Mouse (Mus musculus) granulocyte monocyte progenitor cell, adult 5-6 weeks (primary cell): ENCODE results near the gene Dtx3. TPM values are rescaled to one million over a fixed set of nuclear protein-coding genes. Genes with fewer than 3 reads are reported as not detected.
"Not testable (repeated sequence)": the region's sequence is repeated elsewhere in the genome, so short reads cannot be mapped to it uniquely, and the experiment has no call there.

Source experiments
- ATAC-seq: replicated peaks from 2 replicates; pipeline ENCODE4 v1.8.0; 2016; ENCODE audit warnings: mild to moderate bottlenecking, moderate TSS enrichment, inconsistent platforms; ENCODE audit not compliant: poor library complexity, severe bottlenecking
- total RNA-seq, 2 experiments: library from RNA; stranded (forward) in 1 of 2; stranded (reverse) in 1 of 2; fragments of 200-712, 200-1000 nt in 1 of 2; fragments of >200 nt in 1 of 2; fragmentation: Nextera tagmentation in 1 of 2; gene quantifications; 2 replicates each; pipeline ENCODE4 v1.2.3; 2014 to 2017

The Dtx3 gene
- total RNA-seq, 2 experiments from 2014 or later, result 19.9 to 51.9 TPM

DNA sequence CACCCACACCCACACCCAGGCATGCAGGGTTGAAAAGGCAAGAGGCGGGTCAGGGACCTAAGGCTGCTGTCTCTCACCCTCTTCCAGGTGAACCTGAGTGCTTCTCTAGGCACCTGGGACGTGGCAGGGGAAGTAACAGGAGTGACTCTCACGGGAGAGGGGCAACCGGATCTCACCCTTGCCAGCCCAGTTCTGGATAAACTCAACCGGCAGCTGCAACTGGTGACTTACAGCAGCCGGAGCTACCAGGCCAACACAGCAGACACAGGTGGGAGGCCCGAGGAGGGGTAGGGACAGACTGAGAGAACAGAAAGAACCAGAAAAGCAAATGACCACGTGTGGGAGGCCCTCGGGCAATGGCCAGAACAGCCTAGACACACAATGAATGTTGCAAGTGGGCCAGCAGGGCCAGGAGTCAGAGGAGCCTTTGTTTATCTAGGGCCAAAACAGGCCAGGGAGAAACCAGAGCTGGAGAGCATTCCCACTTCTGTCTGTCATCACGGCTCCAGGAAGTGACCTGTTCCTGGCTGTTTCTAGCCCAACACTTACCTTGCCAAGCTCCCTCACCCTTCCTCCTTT lies 27.8 kb downstream of the Dtx3 start:
- ATAC-seq, result no peak

GRCm38 (mm10) chr10:127166771-127167613 lies 28.5 kb downstream of the Dtx3 start:
- peak; percentile 13 for ATAC-seq

GRCm38 (mm10) chr10:127166404-127166715 lies 29.2 kb downstream of the Dtx3 start:
- no peak for ATAC-seq

- ATAC-seq, result peak; percentile 37
Observed at GRCm38 (mm10) chr10:127165654-127166403, 29.7 kb downstream of the Dtx3 start.

DNA sequence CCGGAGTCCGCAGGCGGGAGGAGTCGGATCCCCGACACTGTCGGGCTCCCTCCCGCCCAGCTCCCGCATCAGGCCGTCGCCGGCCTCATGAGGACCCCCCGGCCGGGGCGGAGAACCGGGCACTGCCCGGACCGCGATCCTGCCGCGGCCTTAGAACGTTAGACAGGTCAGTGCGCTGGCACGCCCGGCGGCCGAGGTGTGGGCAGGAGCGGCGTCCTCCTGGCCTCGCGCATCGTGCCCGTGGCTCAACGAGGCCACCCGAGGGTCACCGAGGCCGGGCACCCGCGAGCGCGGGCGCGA lies 30.2 kb downstream of the Dtx3 start:
- ATAC-seq, result 0 out of 2 replicates have a peak, but pooled peaks have one; percentile 0

- peak; percentile 58 for ATAC-seq
Observed at GRCm38 (mm10) chr10:127164631-127165353, 30.7 kb downstream of the Dtx3 start, which contains the start of gene B4galnt1. Gene B4galnt1, plus strand, starts transcription at chr10:127165225.

DNA sequence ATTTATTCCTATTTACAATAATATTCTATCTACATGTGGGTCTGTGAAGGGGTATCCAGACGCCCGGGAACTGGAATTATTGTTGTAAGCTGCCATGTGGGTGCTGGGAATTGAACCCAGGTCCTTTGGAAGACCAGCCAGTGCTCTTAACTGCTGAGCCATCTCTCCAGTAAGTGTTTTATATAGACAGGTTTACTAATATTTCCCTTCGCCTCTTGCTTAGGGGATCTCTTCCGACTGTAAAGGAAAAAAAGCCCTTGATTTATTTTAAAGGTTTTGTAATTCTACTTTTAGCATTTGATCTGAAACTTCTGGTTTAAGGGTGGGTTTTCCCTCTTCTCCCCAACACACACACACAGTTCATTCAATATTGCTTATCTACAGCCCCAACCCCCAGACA lies 31.3 kb downstream of the Dtx3 start:
- ATAC-seq, result no peak

- ATAC-seq, result peak; percentile 40
Observed at GRCm38 (mm10) chr10:127162771-127163261, 32.7 kb downstream of the Dtx3 start.

DNA sequence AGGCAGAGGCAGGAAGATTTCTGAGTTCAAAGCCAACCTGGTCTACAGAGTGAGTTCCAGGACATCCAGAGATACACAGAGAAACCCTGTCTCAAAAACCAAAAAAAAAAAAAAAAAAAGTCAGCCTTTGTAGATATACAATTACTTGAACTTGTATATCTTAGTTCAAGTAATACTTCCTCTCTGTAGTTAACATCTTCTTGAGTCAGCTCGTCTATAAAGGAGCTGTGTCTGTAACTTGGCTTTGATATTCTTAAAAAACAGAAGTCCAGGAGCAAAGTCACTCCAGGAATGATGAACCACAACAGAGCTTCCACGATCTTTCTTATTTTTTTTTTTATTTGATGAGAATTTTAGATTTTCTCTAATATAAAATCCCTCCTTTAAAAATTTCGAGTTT lies 34.8 kb downstream of the Dtx3 start:
- ATAC-seq, result no peak

GRCm38 (mm10) chr10:127160081-127160480 lies 35.4 kb downstream of the Dtx3 start:
- no peak for ATAC-seq

DNA sequence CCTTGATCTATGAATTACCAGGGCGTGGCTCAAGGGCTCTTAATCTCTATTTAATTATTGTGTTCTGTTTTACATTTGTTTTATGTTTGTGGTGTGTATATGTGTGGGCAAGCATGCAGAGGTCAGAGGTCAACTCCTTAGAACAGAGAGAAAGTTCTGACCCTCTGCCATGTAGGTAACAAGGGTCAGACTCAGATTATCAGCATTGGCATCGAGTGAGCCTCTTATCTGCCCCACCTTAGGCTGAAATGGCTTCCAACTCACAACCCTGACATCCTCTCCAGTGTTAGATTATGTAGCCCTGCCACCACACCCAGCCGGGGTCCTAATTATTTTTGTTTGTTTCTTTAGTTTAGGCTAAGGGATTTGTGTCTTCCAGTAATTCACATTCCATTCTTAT lies 37.1 kb downstream of the Dtx3 start:
- ATAC-seq, result no peak

DNA sequence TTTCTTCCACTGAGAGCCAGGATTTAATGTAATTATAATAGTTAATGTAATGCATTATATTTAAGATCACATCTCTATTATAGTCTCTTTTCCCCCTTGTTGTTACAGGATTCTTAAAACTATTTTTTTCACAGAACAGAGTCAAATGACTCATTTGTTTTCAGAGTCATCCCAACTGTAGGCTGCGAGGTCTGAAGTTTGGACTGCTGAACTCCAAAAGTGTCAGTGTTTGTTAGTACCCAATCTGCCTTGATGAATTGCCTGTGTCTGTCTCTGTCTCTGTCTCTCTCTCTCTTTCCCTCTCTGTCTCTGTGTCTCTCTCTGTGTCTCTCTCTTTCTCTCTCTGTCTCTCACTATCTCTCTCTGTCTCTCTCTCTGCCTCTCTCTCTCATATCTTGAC lies 39.0 kb downstream of the Dtx3 start:
- no peak for ATAC-seq

GRCm38 (mm10) chr10:127156089-127156488 lies 39.4 kb downstream of the Dtx3 start:
- no peak for ATAC-seq

GRCm38 (mm10) chr10:127154652-127155051 lies 40.9 kb downstream of the Dtx3 start:
- no peak for ATAC-seq

- no peak for ATAC-seq
Observed at GRCm38 (mm10) chr10:127154241-127154640, 41.3 kb downstream of the Dtx3 start.

GRCm38 (mm10) chr10:127153323-127153722 lies 42.2 kb downstream of the Dtx3 start:
- ATAC-seq, result peak; percentile 64

- ATAC-seq, result not testable (repeated sequence)
Observed at GRCm38 (mm10) chr10:127152556-127152955, 43.0 kb downstream of the Dtx3 start.

GRCm38 (mm10) chr10:127151233-127151632 lies 44.3 kb downstream of the Dtx3 start:
- not testable (repeated sequence) for ATAC-seq

DNA sequence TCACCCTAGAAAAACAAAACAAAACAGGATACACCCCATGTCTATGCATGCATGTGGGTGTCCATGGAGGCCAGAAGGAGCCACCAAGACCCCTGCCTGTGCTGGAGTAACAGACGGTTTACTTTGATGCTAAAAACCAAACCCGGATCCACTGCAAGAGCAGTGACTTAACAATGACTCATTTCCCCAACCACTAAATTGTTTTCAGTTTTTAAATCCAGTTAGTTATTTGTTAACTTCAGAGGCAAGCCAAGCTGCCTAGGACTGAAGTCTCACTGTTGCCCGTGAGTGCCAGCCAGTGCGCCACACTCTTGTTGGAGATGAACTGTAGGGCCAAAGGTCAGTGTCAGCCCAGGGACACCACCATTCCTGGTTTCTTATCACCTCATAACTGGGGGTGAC lies 45.1 kb downstream of the Dtx3 start:
- peak; percentile 70 for ATAC-seq

GRCm38 (mm10) chr10:127147135-127147534 lies 48.4 kb downstream of the Dtx3 start:
- ATAC-seq, result no peak

DNA sequence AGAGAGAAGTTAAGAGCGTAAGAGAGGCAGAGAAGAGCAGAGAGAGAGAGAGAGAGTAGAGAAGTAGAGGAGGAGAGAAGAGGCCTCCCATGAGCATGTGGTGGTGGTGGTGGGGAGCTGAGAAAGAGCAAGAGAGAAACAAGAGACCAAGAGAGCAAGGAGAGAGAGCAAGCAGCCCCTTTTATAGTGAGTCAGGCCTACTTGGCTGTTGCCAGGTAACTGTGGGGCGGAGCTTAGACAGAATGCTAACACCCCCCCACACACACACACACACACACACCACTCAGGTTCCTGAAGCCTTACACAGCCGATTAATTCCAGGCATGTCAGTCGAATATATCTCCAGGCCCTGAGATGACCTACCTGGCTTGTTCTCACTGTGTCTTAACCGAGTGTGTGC lies 50.2 kb downstream of the Dtx3 start:
- no peak for ATAC-seq
